Mouse (Mus musculus) cerebellum, adult 9-11 months (tissue): Measurements from ENCODE around the gene Hyal2.
A peak's percentile ranks its signal among the peaks of the same experiment; 100 is the strongest.

Source experiments
- DNase-seq: peaks from one replicate; pipeline ENCODE4 v3.0.0; 2022

Hyal2 gene

DNA sequence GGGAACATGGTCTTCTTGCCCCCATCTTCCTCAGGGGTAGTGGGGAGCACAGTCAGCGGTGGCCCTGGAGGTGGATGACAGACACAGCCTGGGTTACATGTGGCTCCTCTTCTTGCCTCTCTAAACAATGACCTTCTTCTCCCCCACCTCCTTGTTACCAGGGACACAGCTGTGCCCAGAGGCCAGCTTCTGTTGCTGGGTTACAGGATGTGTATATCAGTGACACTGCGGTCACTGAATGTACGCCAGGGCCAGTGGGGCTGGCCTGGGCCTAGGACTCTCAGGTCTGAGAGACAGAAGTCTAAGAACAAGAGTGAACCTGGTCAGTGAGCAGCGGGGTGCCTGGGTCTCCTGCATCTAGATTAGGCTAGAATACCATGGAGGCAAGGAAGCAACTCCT is 47.3 kb downstream of the Hyal2 start:
- peak; percentile 54 for DNase-seq

DNA sequence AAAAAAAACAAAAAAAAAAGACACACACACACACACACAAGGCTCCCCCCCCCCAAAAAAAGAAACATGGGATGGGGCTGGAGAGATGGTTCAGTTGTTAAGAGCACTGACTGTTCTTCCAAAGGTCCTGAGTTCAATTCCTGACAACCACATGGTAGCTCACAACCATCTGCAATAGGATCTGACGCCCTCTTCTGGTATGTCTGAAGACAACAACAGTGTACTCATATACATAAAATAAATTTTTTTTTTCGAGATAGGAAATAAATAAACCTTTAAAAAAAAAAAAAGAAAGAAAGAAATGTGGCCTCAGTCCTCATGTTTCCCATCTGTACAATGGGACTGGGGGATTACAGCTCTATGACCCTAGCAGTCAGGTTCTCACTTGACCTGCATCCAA is 49.7 kb downstream of the Hyal2 start:
- DNase-seq = no peak

DNA sequence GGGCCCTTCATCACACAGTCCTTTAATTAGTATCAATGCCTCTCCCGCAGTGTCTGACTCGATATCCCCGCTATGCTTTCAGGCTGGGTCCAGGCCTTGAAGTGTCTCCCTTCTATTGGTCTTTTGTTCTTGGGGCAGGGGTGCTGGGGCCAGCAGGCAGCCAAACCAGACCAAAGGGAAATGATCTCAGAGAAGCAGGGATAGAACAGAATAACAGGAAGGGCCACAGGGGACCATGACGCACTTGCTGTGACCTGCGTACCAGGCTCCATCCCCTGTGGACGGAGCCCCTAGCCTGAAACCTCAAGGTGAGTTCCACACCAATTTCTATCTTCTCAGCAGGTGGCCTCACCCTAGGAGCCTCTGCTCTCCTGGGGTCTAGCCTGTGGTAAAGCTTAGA is 50.4 kb downstream of the Hyal2 start:
- no peak for DNase-seq

DNA sequence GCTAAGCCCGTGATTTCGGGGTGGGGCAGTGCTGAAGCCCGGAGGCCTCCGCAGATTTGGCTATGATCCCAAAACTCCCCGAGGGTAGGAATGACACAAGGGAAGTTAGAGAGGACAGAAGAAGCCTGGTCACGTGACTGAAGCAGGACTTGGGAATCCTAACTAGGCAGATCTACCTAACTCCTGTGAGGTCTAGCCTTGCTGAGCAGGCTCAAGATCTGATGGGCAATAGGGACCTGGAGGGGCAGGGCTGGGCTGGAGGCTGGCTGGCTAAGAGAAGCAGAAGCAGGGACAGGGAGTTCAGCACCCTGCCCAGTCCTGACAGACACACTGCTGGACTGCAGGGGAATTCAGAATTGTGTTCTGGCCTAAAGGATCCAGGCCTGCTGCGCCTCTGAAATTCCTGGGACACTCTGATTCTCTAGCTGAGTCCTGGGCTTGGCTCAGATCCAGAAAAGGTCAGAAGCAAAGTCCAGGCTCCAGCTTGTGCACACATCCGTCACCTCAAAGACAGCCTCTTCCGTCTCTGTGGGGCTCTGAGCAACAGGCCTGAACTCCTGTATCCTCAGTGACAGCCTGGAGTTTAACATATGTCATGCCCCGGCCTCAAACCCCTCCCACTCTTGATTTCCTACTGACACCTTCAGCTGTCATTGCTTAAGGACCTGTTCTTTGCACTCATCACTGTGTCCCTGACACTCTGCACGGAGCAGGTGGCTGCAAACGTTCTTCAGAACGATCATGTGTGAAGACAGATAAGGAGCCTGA is 51.2 kb downstream of the Hyal2 start:
- peak; percentile 59 for DNase-seq

DNA sequence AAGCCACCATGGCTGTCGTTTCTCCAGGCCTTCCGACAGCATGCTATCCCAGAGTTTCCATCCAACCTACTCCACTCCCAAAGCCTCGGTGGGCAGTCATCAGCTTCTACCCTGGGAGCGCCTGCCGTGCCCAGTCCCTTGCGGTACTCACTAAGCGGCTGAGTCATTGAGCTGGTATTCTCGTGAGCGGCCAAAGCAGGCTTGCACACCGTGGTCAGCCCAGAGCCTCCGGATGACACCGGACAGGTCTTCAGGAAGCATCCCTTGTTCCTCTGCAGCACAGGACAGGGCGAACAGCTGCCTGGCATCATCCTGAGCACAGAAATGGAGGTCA is 51.8 kb downstream of the Hyal2 start:
- DNase-seq = no peak

DNA sequence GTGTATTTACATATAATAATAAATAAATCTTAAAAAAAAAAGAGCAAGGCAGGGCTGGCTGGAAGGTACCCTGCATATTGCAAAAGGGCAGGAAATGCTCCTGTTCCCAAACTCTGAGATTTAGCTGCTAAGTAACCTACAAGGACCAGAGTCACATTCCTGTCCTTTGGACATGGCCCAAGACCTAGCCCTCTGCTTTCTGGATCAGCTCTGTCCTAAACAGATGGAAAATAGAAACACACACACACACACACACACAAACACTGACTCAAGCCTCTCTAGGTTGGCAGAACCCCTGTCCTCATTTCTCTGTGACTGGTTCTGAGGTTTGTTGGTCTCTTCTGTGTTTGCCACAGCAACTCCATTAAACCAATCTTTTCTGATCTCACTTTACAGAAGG is 53.2 kb downstream of the Hyal2 start:
- peak; percentile 55 for DNase-seq
